ENCODE assay signal across 24 mouse cellular contexts in the genomic region with DNA sequence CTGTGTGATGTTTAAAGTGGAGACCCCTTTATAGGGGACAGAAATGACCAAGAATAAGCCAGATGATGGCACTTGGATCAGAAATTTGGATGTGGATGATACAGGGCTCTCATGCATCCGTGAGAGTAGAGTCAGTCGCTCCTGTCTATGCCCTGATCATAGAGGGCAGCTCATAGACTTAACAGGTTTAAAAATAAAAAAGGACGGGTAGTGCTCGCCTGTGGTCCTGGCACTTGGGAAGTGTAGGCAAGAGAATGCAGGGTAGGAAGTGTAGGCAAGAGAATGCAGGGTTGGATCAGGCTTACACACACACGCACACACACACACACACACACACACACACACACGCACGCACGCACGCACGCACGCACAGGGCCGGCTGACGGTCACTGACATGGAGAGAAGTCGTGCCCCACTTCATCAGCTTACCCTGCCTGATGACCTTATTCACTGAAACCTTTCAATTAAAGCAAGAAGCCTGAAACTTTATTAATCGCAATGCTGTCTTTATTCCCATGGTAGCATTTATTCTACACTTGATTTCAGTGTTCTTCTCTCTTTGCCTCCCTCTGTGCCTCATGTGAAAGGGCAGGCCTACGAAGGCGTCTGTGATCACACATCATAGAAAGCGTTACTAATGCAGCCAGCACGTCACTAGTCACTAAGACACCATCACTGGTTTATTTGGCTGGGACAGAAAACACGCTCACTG. TPM values are rescaled to one million over a fixed set of nuclear protein-coding genes. Genes with fewer than 3 reads are reported as not detected.
A peak's percentile ranks its signal among the peaks of the same experiment; 100 is the strongest.
DNase-seq lines count a peak whose midpoint lies in the region; ATAC-seq and TF ChIP-seq lines count a peak whose summit lies in the region.
"Had no signal": no experiment of that assay in that cellular context is flagged by ENCODE, and none has a peak within 500 bp of the region (broad histone marks: within the 10 kb centered on the region; RNA-seq: fewer than 3 reads in every experiment).

No protein-coding gene starts in this region.

- peaks cover 31% of the 10 kb centered on the region for H3K4me1 ChIP-seq in heart, embryonic 10.5 days
- no peaks in the 10 kb centered on the region for H3K4me1 ChIP-seq in hindbrain, embryonic 13.5 days (replicated peaks)
- H3K4me1 ChIP-seq in hindbrain, embryonic 12.5 days: no peaks in the 10 kb centered on the region
- peaks cover 28% of the 10 kb centered on the region for H3K4me1 ChIP-seq in heart, embryonic 15.5 days (replicated peaks)
- peaks cover 7% of the 10 kb centered on the region; the same call in 1 of the 2 replicates for H3K4me1 ChIP-seq in heart, postnatal 0 days (ENCODE audit: control insufficient read depth, insufficient read depth)
- H3K4me1 ChIP-seq: stomach, embryonic 15.5 days had no signal

- ATAC-seq in hindbrain, embryonic 13.5 days (ENCODE audit: low FRiP score): 0 out of 2 replicates have a peak, but pooled peaks have one; percentile 28
- ATAC-seq in hindbrain, embryonic 12.5 days (ENCODE audit: low FRiP score): no peak
- ATAC-seq in heart, embryonic 15.5 days (replicated peaks; ENCODE audit: insufficient number of reproducible peaks, insufficient read depth, low FRiP score, low read depth): no peak
- peak; percentile 61 for ATAC-seq in heart, postnatal 0 days (ENCODE audit: insufficient read depth, low read depth)
- ATAC-seq: CD4-positive, CD25-positive, alpha-beta regulatory T cell, adult 4 months; forebrain, postnatal 0 days had no signal

- no peak for TF ChIP-seq EP300 in heart, postnatal 0 days (IDR thresholded peaks at IDR 0.05; ENCODE audit: low read depth)

- peaks cover 9% of the 10 kb centered on the region; the same call in 1 of the 2 replicates for H3K36me3 ChIP-seq in heart, embryonic 10.5 days
- H3K36me3 ChIP-seq in hindbrain, embryonic 13.5 days: peaks cover 17% of the 10 kb centered on the region
- H3K36me3 ChIP-seq in hindbrain, embryonic 12.5 days: peaks cover 10% of the 10 kb centered on the region
- H3K36me3 ChIP-seq in heart, embryonic 15.5 days: peaks cover 8% of the 10 kb centered on the region
- 0 out of 2 replicates have a peak, but pooled peaks cover 4% of the 10 kb centered on the region for H3K36me3 ChIP-seq in heart, postnatal 0 days (replicated peaks; ENCODE audit: control insufficient read depth, insufficient read depth, low read length)

- H3K9me3 ChIP-seq in heart, embryonic 10.5 days: no peaks in the 10 kb centered on the region
- no peaks in the 10 kb centered on the region for H3K9me3 ChIP-seq in hindbrain, embryonic 13.5 days
- no peaks in the 10 kb centered on the region for H3K9me3 ChIP-seq in hindbrain, embryonic 12.5 days (replicated peaks)
- H3K9me3 ChIP-seq in heart, embryonic 15.5 days (replicated peaks): no peaks in the 10 kb centered on the region
- H3K9me3 ChIP-seq in heart, postnatal 0 days (replicated peaks; ENCODE audit: control insufficient read depth, low read length): no peaks in the 10 kb centered on the region
- H3K9me3 ChIP-seq: stomach, embryonic 15.5 days had no signal

- intact Hi-C loops in heart, postnatal 36 days (cut with DNase I): no loop called here

- peak; percentile 50 for DNase-seq in heart, embryonic 10.5 days (ENCODE audit: low spot score)
- no peak for DNase-seq in heart, postnatal 36 days
- DNase-seq in heart, postnatal 0 days (ENCODE audit: low spot score): no peak
- no peak for DNase-seq in layer of hippocampus, postnatal 14 days (ENCODE audit: low spot score in 2 of 2)
- DNase-seq: adrenal gland, postnatal 14 days; cerebellum, adult 11-12 months; cerebellum, adult 9-11 months; forebrain, postnatal 0 days; kidney, adult 11 months; kidney, postnatal 14 days; layer of hippocampus, adult 9-11 months; liver; lung, adult 2 months; lung, postnatal 10 days; right cerebral cortex, postnatal 25 days; thymus, postnatal 14 days had no signal

- no peak overlapping the region for H3K4me2 ChIP-seq in hindbrain, embryonic 13.5 days
- no peak overlapping the region for H3K4me2 ChIP-seq in hindbrain, embryonic 12.5 days (replicated peaks)
- H3K4me2 ChIP-seq in heart, embryonic 15.5 days: no peak overlapping the region
- no peak overlapping the region for H3K4me2 ChIP-seq in heart, postnatal 0 days (ENCODE audit: low read depth, low read length)
- H3K4me2 ChIP-seq: stomach, embryonic 15.5 days had no signal

- H3K9ac ChIP-seq in hindbrain, embryonic 13.5 days: no peak overlapping the region
- H3K9ac ChIP-seq in hindbrain, embryonic 12.5 days: no peak overlapping the region
- H3K9ac ChIP-seq in heart, embryonic 15.5 days: no peak overlapping the region
- no peak overlapping the region for H3K9ac ChIP-seq in heart, postnatal 0 days (replicated peaks; ENCODE audit: low read depth, low read length)
- H3K9ac ChIP-seq: forebrain, postnatal 0 days; liver, embryonic 14.5 days; stomach, embryonic 15.5 days had no signal

- H3K27ac ChIP-seq in heart, embryonic 10.5 days: peak overlapping the region; percentile 67; the same call in 1 of the 2 replicates
- H3K27ac ChIP-seq in hindbrain, embryonic 13.5 days: no peak overlapping the region
- no peak overlapping the region for H3K27ac ChIP-seq in hindbrain, embryonic 12.5 days
- H3K27ac ChIP-seq in heart, embryonic 15.5 days: peak overlapping the region; percentile 69
- H3K27ac ChIP-seq in heart, postnatal 0 days (ENCODE audit: low read depth): peak overlapping the region; percentile 70
- H3K27ac ChIP-seq: liver, embryonic 14.5 days; macrophage; stomach, embryonic 15.5 days had no signal

- H3K27me3 ChIP-seq in heart, embryonic 10.5 days (ENCODE audit: insufficient read depth, poor library complexity, severe bottlenecking): peaks cover under 1% of the 10 kb centered on the region; the same call in 1 of the 2 replicates
- peaks cover 3% of the 10 kb centered on the region for H3K27me3 ChIP-seq in hindbrain, embryonic 13.5 days
- no peaks in the 10 kb centered on the region for H3K27me3 ChIP-seq in hindbrain, embryonic 12.5 days
- no peaks in the 10 kb centered on the region for H3K27me3 ChIP-seq in heart, embryonic 15.5 days
- no peaks in the 10 kb centered on the region for H3K27me3 ChIP-seq in heart, postnatal 0 days (ENCODE audit: control insufficient read depth, insufficient read depth, low read length)
- H3K27me3 ChIP-seq: stomach, embryonic 15.5 days had no signal

- WGBS in heart, embryonic 10.5 days: 74% methylated on average over 20 of the region's 20 CpGs
- 66% methylated on average over 20 of the region's 20 CpGs for WGBS in hindbrain, embryonic 13.5 days
- 81% methylated on average over 20 of the region's 20 CpGs for WGBS in hindbrain, embryonic 12.5 days
- WGBS in heart, embryonic 15.5 days: 70% methylated on average over 20 of the region's 20 CpGs
- WGBS in heart, postnatal 0 days: 55% methylated on average over 20 of the region's 20 CpGs

- TF ChIP-seq CTCF in heart, postnatal 0 days (IDR thresholded peaks at IDR 0.05; ENCODE audit: low read depth): no peak

- H3K4me3 ChIP-seq in heart, embryonic 10.5 days: no peak overlapping the region
- no peak overlapping the region for H3K4me3 ChIP-seq in hindbrain, embryonic 13.5 days
- H3K4me3 ChIP-seq in hindbrain, embryonic 12.5 days: no peak overlapping the region
- no peak overlapping the region for H3K4me3 ChIP-seq in heart, embryonic 15.5 days
- no peak overlapping the region for H3K4me3 ChIP-seq in heart, postnatal 0 days (ENCODE audit: low read depth, low read length)
- H3K4me3 ChIP-seq: erythroblast, embryonic 14.5 days; stomach, embryonic 15.5 days had no signal

RNA-seq across cellular contexts. Expression of gene Nexn, which starts 7.0 kb away (rescaled TPM):
- polyA plus RNA-seq in heart, embryonic 10.5 days (2016; fragmentation: Nextera tagmentation; extraction: Ambion mirVana): 102 and 155 TPM in 2 replicates
- 100 to 1,000 TPM; 341 to 349 TPM for total RNA-seq in heart, postnatal 36 days (2021)
- polyA plus RNA-seq in hindbrain, embryonic 13.5 days (2015; fragmentation: Nextera tagmentation; extraction: Ambion mirVana): 3.1 and 3.8 TPM in 2 replicates
- 5.4 and 12.0 TPM in 2 replicates for polyA plus RNA-seq in hindbrain, embryonic 12.5 days (2016; fragmentation: Nextera tagmentation; extraction: Ambion mirVana)
- polyA plus RNA-seq in heart, embryonic 15.5 days (2015; fragmentation: Nextera tagmentation; extraction: Ambion mirVana): 196 and 326 TPM in 2 replicates
- 32.1 and 88.6 TPM in 2 replicates for total RNA-seq in heart, postnatal 0 days (2014; rRNA removed; ENCODE audit: low replicate concordance)
- polyA plus RNA-seq in heart, postnatal 0 days (2015; fragmentation: Nextera tagmentation; extraction: Ambion mirVana): 314 and 316 TPM in 2 replicates
- 1 to 10 TPM; 1.5 to 4.7 TPM for total RNA-seq in layer of hippocampus, postnatal 14 days (2021)
- polyA plus RNA-seq: erythroblast, embryonic 14.5 days had no signal

Comparison
In these comparisons a context has a peak if more than half of its experiments do, and no peak if none do; other contexts are left out.
1. ATAC-seq: peak in hindbrain, embryonic 13.5 days (single experiment) and heart, postnatal 0 days (single experiment); none in hindbrain, embryonic 12.5 days (single experiment) and heart, embryonic 15.5 days (single experiment).
2. H3K27ac ChIP-seq: peak in heart, embryonic 10.5 days (single experiment), heart, embryonic 15.5 days (single experiment) and heart, postnatal 0 days (single experiment); none in hindbrain, embryonic 13.5 days (single experiment) and hindbrain, embryonic 12.5 days (single experiment).